Comparison of ENCODE assay signal across 31 mouse cellular contexts in the genomic region with DNA sequence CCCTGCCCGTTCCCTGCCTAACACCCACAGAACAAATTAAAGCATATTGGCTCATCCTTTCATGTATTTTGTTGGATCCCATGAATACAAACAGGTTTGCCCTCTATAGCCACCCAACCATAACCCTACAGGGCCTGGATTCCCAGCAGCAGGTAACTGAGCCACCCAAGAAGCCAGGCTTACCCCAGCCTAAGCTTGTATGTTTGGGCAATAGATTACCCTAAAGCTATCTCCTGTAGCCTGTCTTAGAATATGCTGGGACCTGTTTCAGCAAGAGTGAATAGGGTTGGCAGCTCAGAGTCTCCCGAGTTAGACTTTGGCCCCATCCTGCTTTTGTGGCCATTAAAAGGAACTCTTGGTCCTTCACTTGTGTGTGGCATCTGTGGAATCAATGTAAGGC. TPM values are rescaled to one million over a fixed set of nuclear protein-coding genes. Genes with fewer than 3 reads are reported as not detected.
DNase-seq lines count a peak whose midpoint lies in the region; ATAC-seq lines count a peak whose summit lies in the region.
"Had no signal": no experiment of that assay in that cellular context is flagged by ENCODE, and none has a peak within 500 bp of the region (broad histone marks: within the 10 kb centered on the region; RNA-seq: fewer than 3 reads in every experiment).

No protein-coding gene starts in this region.

- H3K36me3 ChIP-seq in lung, embryonic 15.5 days: peaks cover 50% of the 10 kb centered on the region
- peaks cover 48% of the 10 kb centered on the region for H3K36me3 ChIP-seq in embryonic facial prominence, embryonic 15.5 days
- H3K36me3 ChIP-seq in intestine, embryonic 15.5 days: peaks cover 34% of the 10 kb centered on the region
- peaks cover 14% of the 10 kb centered on the region for H3K36me3 ChIP-seq in stomach, embryonic 16.5 days (ENCODE audit: control insufficient read depth, insufficient read depth, low read length)

- H3K4me2 ChIP-seq in lung, embryonic 15.5 days: no peak overlapping the region
- no peak overlapping the region for H3K4me2 ChIP-seq in embryonic facial prominence, embryonic 15.5 days (replicated peaks)
- no peak overlapping the region for H3K4me2 ChIP-seq in intestine, embryonic 15.5 days (replicated peaks)
- H3K4me2 ChIP-seq in stomach, embryonic 16.5 days (ENCODE audit: low read depth, low read length): no peak overlapping the region
- H3K4me2 ChIP-seq: heart, embryonic 13.5 days; hindbrain, embryonic 13.5 days; midbrain, embryonic 15.5 days had no signal

- DNase-seq in lung, adult 18-20 months: no peak
- DNase-seq: adrenal gland, adult 2 months; cerebellum, adult 11-12 months; gastrocnemius, postnatal 14 days; heart, adult 18-20 months; heart, postnatal 14 days; kidney, adult 9 months; kidney, postnatal 4 days; left cerebral cortex, postnatal 4 days; lung, postnatal 4 days; thymus, adult 2 months; thymus, postnatal 4 days had no signal

- peaks cover 28% of the 10 kb centered on the region for H3K27me3 ChIP-seq in lung, embryonic 15.5 days
- H3K27me3 ChIP-seq in embryonic facial prominence, embryonic 15.5 days: peaks cover 32% of the 10 kb centered on the region
- peaks cover 27% of the 10 kb centered on the region for H3K27me3 ChIP-seq in intestine, embryonic 15.5 days (replicated peaks)
- H3K27me3 ChIP-seq in stomach, embryonic 16.5 days (ENCODE audit: control insufficient read depth, insufficient read depth, low read length): peaks cover 19% of the 10 kb centered on the region

- H3K9me3 ChIP-seq in lung, embryonic 15.5 days: no peaks in the 10 kb centered on the region
- no peaks in the 10 kb centered on the region for H3K9me3 ChIP-seq in embryonic facial prominence, embryonic 15.5 days (replicated peaks)
- H3K9me3 ChIP-seq in intestine, embryonic 15.5 days: no peaks in the 10 kb centered on the region
- H3K9me3 ChIP-seq in stomach, embryonic 16.5 days (replicated peaks; ENCODE audit: control insufficient read depth, low read length): no peaks in the 10 kb centered on the region
- H3K9me3 ChIP-seq: forebrain, embryonic 10.5 days; heart, embryonic 13.5 days; hindbrain, embryonic 13.5 days; midbrain, embryonic 15.5 days had no signal

- 80% methylated on average over 2 of the region's 2 CpGs for WGBS in lung, embryonic 15.5 days
- WGBS in embryonic facial prominence, embryonic 15.5 days: 79% methylated on average over 2 of the region's 2 CpGs
- 87% methylated on average over 2 of the region's 2 CpGs for WGBS in intestine, embryonic 15.5 days
- 77% methylated on average over 2 of the region's 2 CpGs for WGBS in stomach, embryonic 16.5 days

- H3K9ac ChIP-seq in lung, embryonic 15.5 days: no peak overlapping the region
- no peak overlapping the region for H3K9ac ChIP-seq in embryonic facial prominence, embryonic 15.5 days
- H3K9ac ChIP-seq in intestine, embryonic 15.5 days: no peak overlapping the region
- H3K9ac ChIP-seq in stomach, embryonic 16.5 days (ENCODE audit: low read length): no peak overlapping the region
- H3K9ac ChIP-seq: heart, embryonic 13.5 days; hindbrain, embryonic 13.5 days; midbrain, embryonic 15.5 days had no signal

- H3K27ac ChIP-seq in lung, embryonic 15.5 days: peak overlapping the region; percentile 79; the same call in 1 of the 2 replicates
- peak overlapping the region; percentile 82 for H3K27ac ChIP-seq in embryonic facial prominence, embryonic 15.5 days (replicated peaks)
- peak overlapping the region; percentile 71 for H3K27ac ChIP-seq in intestine, embryonic 15.5 days
- peak overlapping the region; percentile 97 for H3K27ac ChIP-seq in stomach, embryonic 16.5 days (ENCODE audit: low read length)
- H3K27ac ChIP-seq: forebrain, embryonic 10.5 days; heart, embryonic 13.5 days; hindbrain, embryonic 13.5 days; left cerebral cortex, adult 2 months; midbrain, embryonic 15.5 days had no signal

- no peak for ATAC-seq in lung, embryonic 15.5 days (ENCODE audit: borderline replicate concordance, extremely low read depth, low FRiP score, low TSS enrichment)
- ATAC-seq in embryonic facial prominence, embryonic 15.5 days (ENCODE audit: insufficient number of reproducible peaks, low FRiP score, low TSS enrichment, low read depth): no peak
- ATAC-seq in intestine, embryonic 15.5 days: peak; percentile 7; the same call in 1 of the 2 replicates
- no peak for ATAC-seq in stomach, embryonic 16.5 days (ENCODE audit: insufficient read depth, low FRiP score)
- ATAC-seq in megakaryocyte progenitor cell, adult 5-6 weeks (replicated peaks; ENCODE audit: poor library complexity): no peak
- no peak for ATAC-seq in monocyte, adult 5-6 weeks (replicated peaks; ENCODE audit: insufficient number of reproducible peaks, low FRiP score, low TSS enrichment, poor library complexity, severe bottlenecking)
- ATAC-seq: forebrain, embryonic 16.5 days; midbrain, embryonic 15.5 days had no signal

- peaks cover 36% of the 10 kb centered on the region; the same call in 1 of the 2 replicates for H3K4me1 ChIP-seq in lung, embryonic 15.5 days
- peaks cover 40% of the 10 kb centered on the region for H3K4me1 ChIP-seq in embryonic facial prominence, embryonic 15.5 days
- H3K4me1 ChIP-seq in intestine, embryonic 15.5 days (replicated peaks): peaks cover 15% of the 10 kb centered on the region; the same call in 1 of the 2 replicates
- peaks cover 39% of the 10 kb centered on the region for H3K4me1 ChIP-seq in stomach, embryonic 16.5 days (ENCODE audit: control insufficient read depth, insufficient read depth, low read length)

- H3K4me3 ChIP-seq in lung, embryonic 15.5 days: no peak overlapping the region
- no peak overlapping the region for H3K4me3 ChIP-seq in embryonic facial prominence, embryonic 15.5 days (replicated peaks)
- H3K4me3 ChIP-seq in intestine, embryonic 15.5 days (replicated peaks): no peak overlapping the region
- no peak overlapping the region for H3K4me3 ChIP-seq in stomach, embryonic 16.5 days (replicated peaks; ENCODE audit: low read length)
- H3K4me3 ChIP-seq: forebrain, embryonic 10.5 days; heart, embryonic 13.5 days; hindbrain, embryonic 13.5 days; left cerebral cortex, adult 2 months; midbrain, embryonic 15.5 days; myocyte had no signal

RNA-seq across cellular contexts. Expression of a gene that starts 2.4 kb away (rescaled TPM):
- polyA plus RNA-seq in lung, embryonic 15.5 days (2015; fragmentation: Nextera tagmentation; extraction: Ambion mirVana): not detected in 2 replicates
- polyA plus RNA-seq in embryonic facial prominence, embryonic 15.5 days (2015; fragmentation: Nextera tagmentation; extraction: Ambion mirVana): not detected in 2 replicates
- polyA plus RNA-seq in intestine, embryonic 15.5 days (2015; fragmentation: Nextera tagmentation; extraction: Ambion mirVana): not detected in 2 replicates
- polyA plus RNA-seq in stomach, embryonic 16.5 days (2015; fragmentation: Nextera tagmentation; extraction: Ambion mirVana): not detected in 2 replicates
- not detected in 2 replicates for total RNA-seq in megakaryocyte progenitor cell, adult 5-6 weeks (2015)
- total RNA-seq in megakaryocyte progenitor cell, adult 5-6 weeks (2017): not detected in 2 replicates
- not detected in 3 replicates for total RNA-seq in monocyte, adult 5-6 weeks (2017)
- total RNA-seq: adrenal gland, adult 2 months; gastrocnemius, postnatal 14 days; heart, adult 18-20 months; heart, postnatal 14 days; layer of hippocampus, postnatal 10 days; left cerebral cortex, adult 2 months; left cerebral cortex, postnatal 4 days; liver, adult 2 months; MEL had no signal
- polyA plus RNA-seq: adrenal gland, adult 2 months; C2C12; forebrain, embryonic 10.5 days; forebrain, embryonic 16.5 days; heart, embryonic 13.5 days; hindbrain, embryonic 13.5 days; liver, adult 2 months; liver, embryonic 16.5 days; midbrain, embryonic 15.5 days; neural tube, embryonic 14.5 days had no signal

RNA-seq across cellular contexts. Expression of a gene that starts 4.2 kb away (rescaled TPM):
- 3.4 and 4.5 TPM in 2 replicates for polyA plus RNA-seq in lung, embryonic 15.5 days (2015; fragmentation: Nextera tagmentation; extraction: Ambion mirVana)
- polyA plus RNA-seq in embryonic facial prominence, embryonic 15.5 days (2015; fragmentation: Nextera tagmentation; extraction: Ambion mirVana): 4.9 and 5.2 TPM in 2 replicates
- 0.43 and 1.8 TPM in 2 replicates for polyA plus RNA-seq in intestine, embryonic 15.5 days (2015; fragmentation: Nextera tagmentation; extraction: Ambion mirVana)
- 14.3 and 20.3 TPM in 2 replicates for polyA plus RNA-seq in stomach, embryonic 16.5 days (2015; fragmentation: Nextera tagmentation; extraction: Ambion mirVana)
- not detected in 2 replicates for total RNA-seq in megakaryocyte progenitor cell, adult 5-6 weeks (2015)
- total RNA-seq in megakaryocyte progenitor cell, adult 5-6 weeks (2017): not detected in 2 replicates
- total RNA-seq in monocyte, adult 5-6 weeks (2017): not detected in 3 replicates
- total RNA-seq: adrenal gland, adult 2 months; gastrocnemius, postnatal 14 days; layer of hippocampus, postnatal 10 days; left cerebral cortex, adult 2 months; left cerebral cortex, postnatal 4 days; liver, adult 2 months; MEL had no signal
- polyA plus RNA-seq: adrenal gland, adult 2 months; C2C12; forebrain, embryonic 10.5 days; forebrain, embryonic 16.5 days; heart, embryonic 13.5 days; hindbrain, embryonic 13.5 days; liver, embryonic 16.5 days; neural tube, embryonic 14.5 days had no signal

RNA-seq across cellular contexts. Expression of a gene that starts 13.3 kb away (rescaled TPM):
- polyA plus RNA-seq in lung, embryonic 15.5 days (2015; fragmentation: Nextera tagmentation; extraction: Ambion mirVana): 132 and 136 TPM in 2 replicates
- 134 and 136 TPM in 2 replicates for polyA plus RNA-seq in embryonic facial prominence, embryonic 15.5 days (2015; fragmentation: Nextera tagmentation; extraction: Ambion mirVana)
- polyA plus RNA-seq in intestine, embryonic 15.5 days (2015; fragmentation: Nextera tagmentation; extraction: Ambion mirVana): 95.8 and 103 TPM in 2 replicates
- polyA plus RNA-seq in stomach, embryonic 16.5 days (2015; fragmentation: Nextera tagmentation; extraction: Ambion mirVana): 123 and 134 TPM in 2 replicates
- total RNA-seq in megakaryocyte progenitor cell, adult 5-6 weeks (2015): 28.3 and 34.4 TPM in 2 replicates
- 36.5 and 42.4 TPM in 2 replicates for total RNA-seq in megakaryocyte progenitor cell, adult 5-6 weeks (2017)
- total RNA-seq in monocyte, adult 5-6 weeks (2017): 42.6 to 64.9 TPM (median 43.8 TPM) in 3 replicates

RNA-seq across cellular contexts. Expression of a gene that starts 13.3 kb away (rescaled TPM):
- 229 and 239 TPM in 2 replicates for polyA plus RNA-seq in lung, embryonic 15.5 days (2015; fragmentation: Nextera tagmentation; extraction: Ambion mirVana)
- polyA plus RNA-seq in embryonic facial prominence, embryonic 15.5 days (2015; fragmentation: Nextera tagmentation; extraction: Ambion mirVana): 258 and 263 TPM in 2 replicates
- polyA plus RNA-seq in intestine, embryonic 15.5 days (2015; fragmentation: Nextera tagmentation; extraction: Ambion mirVana): 200 and 212 TPM in 2 replicates
- polyA plus RNA-seq in stomach, embryonic 16.5 days (2015; fragmentation: Nextera tagmentation; extraction: Ambion mirVana): 199 TPM in 2 replicates
- total RNA-seq in megakaryocyte progenitor cell, adult 5-6 weeks (2015): 136 and 148 TPM in 2 replicates
- total RNA-seq in megakaryocyte progenitor cell, adult 5-6 weeks (2017): 71.3 and 92.7 TPM in 2 replicates
- total RNA-seq in monocyte, adult 5-6 weeks (2017): 31.8 to 50.4 TPM (median 32.4 TPM) in 3 replicates

RNA-seq across cellular contexts. Expression of a gene that starts 23.1 kb away (rescaled TPM):
- polyA plus RNA-seq in lung, embryonic 15.5 days (2015; fragmentation: Nextera tagmentation; extraction: Ambion mirVana): 6.7 and 8.7 TPM in 2 replicates
- polyA plus RNA-seq in embryonic facial prominence, embryonic 15.5 days (2015; fragmentation: Nextera tagmentation; extraction: Ambion mirVana): 10.2 TPM in 2 replicates
- polyA plus RNA-seq in intestine, embryonic 15.5 days (2015; fragmentation: Nextera tagmentation; extraction: Ambion mirVana): 20.7 and 23.6 TPM in 2 replicates
- polyA plus RNA-seq in stomach, embryonic 16.5 days (2015; fragmentation: Nextera tagmentation; extraction: Ambion mirVana): 17.9 and 19.0 TPM in 2 replicates
- total RNA-seq in megakaryocyte progenitor cell, adult 5-6 weeks (2015): 7.9 and 13.3 TPM in 2 replicates
- 7.6 and 9.2 TPM in 2 replicates for total RNA-seq in megakaryocyte progenitor cell, adult 5-6 weeks (2017)
- 7.1 to 9.2 TPM (median 8.4 TPM) in 3 replicates for total RNA-seq in monocyte, adult 5-6 weeks (2017)
